Mouse (Mus musculus) heart, embryonic 14.5 days (tissue): ENCODE measurements around the gene Rhox1. TPM values are rescaled to one million over a fixed set of nuclear protein-coding genes. Genes with fewer than 3 reads are reported as not detected.
A peak's percentile ranks its signal among the peaks of the same experiment; 100 is the strongest.
"Not testable (repeated sequence)": the region's sequence is repeated elsewhere in the genome, so short reads cannot be mapped to it uniquely, and the experiment has no call there.

Source experiments
- ATAC-seq: fragments of 200-750 bp; cut with Nextera tagmentation; 2 replicates; pipeline ENCODE4 v1.8.0; 2017; ENCODE audit warnings: low read depth, moderate TSS enrichment; ENCODE audit not compliant: insufficient number of reproducible peaks, insufficient read depth, low FRiP score
- H3K27ac ChIP-seq, 2 experiments: fragments of 200-500 bp in 1 of 2; fragments of 300-500 bp in 1 of 2; sonication (generic) in 1 of 2; replicated peaks in 1 of 2; 2 replicates each; pipeline ENCODE4 v1.5.1; 2012 to 2014; ENCODE audit warnings: low read depth in 2 of 2, low read length in 2 of 2, control low read depth in 1 of 2, mild to moderate bottlenecking in 1 of 2, mixed read lengths in 1 of 2; ENCODE audit not compliant: control insufficient read depth in 1 of 2, insufficient read depth in 1 of 2
- H3K27me3 ChIP-seq: fragments of 300-500 bp; sonication (generic); 2 replicates; pipeline ENCODE4 v1.6.1; 2014; ENCODE audit warnings: mild to moderate bottlenecking, low read length, control low read depth; ENCODE audit not compliant: control insufficient read depth, insufficient read depth
- H3K36me3 ChIP-seq: fragments of 300-500 bp; sonication (generic); 2 replicates; pipeline ENCODE4 v1.6.1; 2014; ENCODE audit warnings: mild to moderate bottlenecking, control low read depth, low read length, mixed read lengths; ENCODE audit not compliant: control insufficient read depth, insufficient read depth
- H3K4me1 ChIP-seq, 2 experiments: fragments of 200-500 bp in 1 of 2; fragments of 300-500 bp in 1 of 2; sonication (generic) in 1 of 2; 2 replicates each; pipeline ENCODE4 v1.6.1; 2012 to 2014; ENCODE audit warnings: low read length in 2 of 2, control low read depth in 1 of 2, mixed read lengths in 1 of 2; ENCODE audit not compliant: control insufficient read depth in 2 of 2, insufficient read depth in 2 of 2
- H3K4me2 ChIP-seq: fragments of 300-500 bp; sonication (generic); 2 replicates; pipeline ENCODE4 v1.6.1; 2014; ENCODE audit warnings: mild to moderate bottlenecking, low read length
- H3K4me3 ChIP-seq, 2 experiments: fragments of 200-500 bp in 1 of 2; fragments of 300-500 bp in 1 of 2; sonication (generic) in 1 of 2; 2 replicates each; pipeline ENCODE4 v1.5.1; 2012 to 2014; ENCODE audit warnings: low read length in 2 of 2, mild to moderate bottlenecking in 2 of 2, control low read depth in 1 of 2, low read depth in 1 of 2, moderate library complexity in 1 of 2; ENCODE audit not compliant: control insufficient read depth in 1 of 2, insufficient read depth in 1 of 2
- H3K9ac ChIP-seq: fragments of 300-500 bp; sonication (generic); 2 replicates; pipeline ENCODE4 v1.6.1; 2014; ENCODE audit warnings: mild to moderate bottlenecking, low read length
- H3K9me3 ChIP-seq: fragments of 300-500 bp; sonication (generic); 2 replicates; pipeline ENCODE4 v1.6.1; 2016; ENCODE audit warnings: low read length, control low read depth; ENCODE audit not compliant: control insufficient read depth
- WGBS: fragments of 180-500 bp; shearing (Covaris S2); extraction: QIAGEN DNeasy Blood & Tissue Kit; methylation state at CpG from one replicate; pipeline ENCODE4 v1.1.7; 2014; 5-methylcytosine and 5-hydroxymethylcytosine counted together
- polyA plus RNA-seq: library from polyadenylated mRNA; unstranded; fragments of >200 nt; fragmentation: Nextera tagmentation; extraction: Ambion mirVana; gene quantifications from 2 replicates; pipeline ENCODE4 v1.2.1, GENCODE M21; 2014

The Rhox1 gene
- not detected in 2 replicates for polyA plus RNA-seq

DNA sequence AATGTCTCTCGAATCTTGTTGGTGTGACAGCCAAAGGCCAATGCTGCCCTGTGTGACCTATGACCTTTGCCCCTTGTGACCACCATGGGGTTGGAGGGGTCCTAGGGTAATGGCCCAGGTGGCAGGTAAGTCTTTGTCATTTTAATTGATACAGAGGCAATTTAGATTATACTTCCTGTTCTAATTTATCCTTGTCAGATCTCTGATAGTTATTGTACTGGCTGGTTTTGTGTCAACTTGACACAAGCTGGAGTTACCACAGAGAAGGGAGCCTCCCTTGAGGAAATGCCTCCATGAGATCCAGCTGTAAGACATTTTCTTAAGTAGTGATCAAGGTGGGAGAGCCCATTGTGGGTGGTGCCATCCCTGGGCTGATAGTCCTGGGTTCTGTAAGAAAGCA is at the start of gene Rhox1:
Rhox1 (minus strand) TSS at position 101 of the 400 bp plus-strand sequence.
- not testable (repeated sequence) for H3K36me3 ChIP-seq, H3K4me2 ChIP-seq, H3K27ac ChIP-seq, H3K27me3 ChIP-seq, H3K4me1 ChIP-seq, H3K9ac ChIP-seq, H3K9me3 ChIP-seq, H3K4me3 ChIP-seq, ATAC-seq
- WGBS = 68% methylated on average over 1 of the region's 1 CpGs

GRCm38 (mm10) chrX:37265038-37265437 is 43.0 kb upstream of the Rhox1 start, which contains the start of gene Rhox4a:
TSS of gene Rhox4a (plus strand) at chrX:37265338.
- WGBS = 95% methylated on average over 10 of the region's 19 CpGs
- not testable (repeated sequence) for H3K36me3 ChIP-seq, H3K27me3 ChIP-seq, H3K4me2 ChIP-seq, ATAC-seq, H3K9me3 ChIP-seq, H3K4me1 ChIP-seq, H3K9ac ChIP-seq, H3K27ac ChIP-seq, H3K4me3 ChIP-seq

GRCm38 (mm10) chrX:37249619-37250018 is 27.6 kb upstream of the Rhox1 start, which contains the start of gene Rhox3a:
TSS of gene Rhox3a (plus strand) at chrX:37249919.
- not testable (repeated sequence) for H3K36me3 ChIP-seq, H3K4me3 ChIP-seq, H3K27ac ChIP-seq, H3K27me3 ChIP-seq, H3K4me1 ChIP-seq, H3K4me2 ChIP-seq, H3K9me3 ChIP-seq, H3K9ac ChIP-seq, ATAC-seq
- 67% methylated on average over 1 of the region's 3 CpGs for WGBS

- not testable (repeated sequence) for H3K27me3 ChIP-seq, H3K9ac ChIP-seq, H3K9me3 ChIP-seq, H3K4me2 ChIP-seq, H3K36me3 ChIP-seq, H3K27ac ChIP-seq, H3K4me3 ChIP-seq, H3K4me1 ChIP-seq, ATAC-seq
- WGBS = no CpG with 5 or more reads among the region's 9 CpGs
Measured at GRCm38 (mm10) chrX:37244676-37245075, 22.6 kb upstream of the Rhox1 start, which contains the start of gene Rhox2a. TSS of gene Rhox2a (plus strand) at chrX:37244976.

DNA sequence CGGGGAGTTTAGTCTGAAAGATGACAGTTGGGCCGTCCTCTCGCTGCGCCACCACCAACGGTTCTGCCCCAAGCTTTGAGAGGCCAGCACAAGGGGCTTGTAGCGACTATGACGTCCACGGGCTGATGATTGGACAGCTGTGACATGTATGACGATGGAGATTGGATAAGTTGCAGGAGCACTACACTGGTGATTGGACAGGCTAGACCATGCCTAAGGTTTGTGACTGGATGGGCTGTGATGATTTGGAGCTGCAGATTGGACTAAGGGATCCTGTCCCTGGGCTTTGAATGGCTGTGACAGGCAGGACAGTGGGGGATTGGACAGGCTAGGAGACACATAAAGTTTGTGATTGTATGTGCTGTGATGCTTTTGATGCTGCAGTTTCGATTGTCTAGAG is 11.1 kb downstream of the Rhox1 start, which contains the start of gene Gm9:
Gm9 (minus strand) TSS at position 101 of the 400 bp plus-strand sequence.
- no peak for ATAC-seq
- no peaks in the 10 kb centered on the region for H3K9me3 ChIP-seq
- H3K9ac ChIP-seq = no peak within 1 kb of the TSS
- H3K4me3 ChIP-seq = no peak within 1 kb of the TSS
- no peak within 1 kb of the TSS for H3K4me2 ChIP-seq
- H3K27me3 ChIP-seq = no peaks in the 10 kb centered on the region
- no peaks in the 10 kb centered on the region for H3K4me1 ChIP-seq
- 80% methylated on average over 10 of the region's 10 CpGs for WGBS
- no peaks in the 10 kb centered on the region for H3K36me3 ChIP-seq
- H3K27ac ChIP-seq = no peak within 1 kb of the TSS

DNA sequence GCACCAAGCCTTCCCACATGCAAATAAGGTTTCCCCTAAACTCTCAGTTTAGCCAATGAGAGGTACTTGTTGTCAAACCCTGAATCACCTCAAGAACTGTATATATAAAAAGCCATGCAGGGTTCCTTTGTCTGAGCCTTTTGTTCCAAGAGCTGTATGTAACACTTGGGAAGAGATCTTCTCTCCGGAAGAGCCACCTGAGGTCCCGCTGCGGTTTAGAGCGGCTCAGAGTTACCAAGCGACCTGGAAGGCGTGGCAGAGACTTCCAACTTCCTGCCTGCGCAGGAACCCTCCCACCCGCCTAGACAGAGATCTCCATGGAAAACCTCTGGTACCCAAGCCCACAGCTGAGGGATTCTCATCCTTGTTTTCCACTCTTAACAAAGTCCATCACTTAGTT is 23.4 kb downstream of the Rhox1 start:
- Histone ChIP-seq H3K36me3 (no peaks in the 10 kb centered on the region), H3K4me1 (no peaks in the 10 kb centered on the region), H3K4me2 (no peak overlapping the region), H3K27ac (no peak overlapping the region), H3K27me3 (no peaks in the 10 kb centered on the region), H3K9me3 (no peaks in the 10 kb centered on the region), H3K9ac (no peak overlapping the region), H3K4me3 (no peak overlapping the region)
- WGBS = 42% methylated on average over 8 of the region's 8 CpGs
- ATAC-seq = no peak

DNA sequence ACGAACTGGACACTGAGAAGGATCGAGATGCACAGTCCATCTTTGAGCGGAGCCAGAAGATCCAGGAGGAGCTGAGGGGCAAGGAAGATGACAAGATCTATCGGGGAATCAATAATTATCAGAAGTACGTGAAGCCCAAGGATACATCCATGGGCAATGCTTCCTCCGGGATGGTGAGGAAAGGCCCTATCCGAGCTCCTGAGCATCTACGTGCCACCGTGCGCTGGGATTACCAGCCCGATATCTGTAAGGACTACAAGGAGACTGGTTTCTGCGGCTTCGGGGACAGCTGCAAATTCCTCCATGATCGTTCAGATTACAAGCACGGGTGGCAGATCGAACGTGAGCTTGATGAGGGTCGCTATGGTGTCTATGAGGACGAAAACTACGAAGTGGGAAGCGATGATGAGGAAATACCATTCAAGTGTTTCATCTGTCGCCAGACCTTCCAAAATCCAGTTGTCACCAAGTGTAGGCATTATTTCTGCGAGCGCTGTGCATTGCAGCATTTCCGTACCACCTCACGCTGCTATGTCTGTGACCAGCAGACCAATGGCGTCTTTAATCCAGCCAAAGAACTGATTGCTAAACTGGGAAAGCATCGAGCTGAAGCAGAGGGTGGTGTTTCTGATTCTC is 30.2 kb downstream of the Rhox1 start:
- H3K9me3 ChIP-seq = no peaks in the 10 kb centered on the region
- H3K9ac ChIP-seq = peak overlapping the region; percentile 71
- H3K27ac ChIP-seq = no peak overlapping the region
- H3K4me1 ChIP-seq = peaks cover 0 to 6% of the 10 kb centered on the region in 2 experiments; a peak in 1 of 4 replicates
- peaks cover 16% of the 10 kb centered on the region; the same call in 1 of the 2 replicates for H3K36me3 ChIP-seq
- WGBS = 29% methylated on average over 28 of the region's 28 CpGs
- no peak for ATAC-seq
- peak overlapping the region; percentile 77 for H3K4me2 ChIP-seq
- no peaks in the 10 kb centered on the region for H3K27me3 ChIP-seq
- H3K4me3 ChIP-seq = peak overlapping the region; percentile 52 to 89
